Mouse (Mus musculus) liver, embryonic 14.5 days (tissue): Measurements from ENCODE around the gene Dlg2. TPM values are rescaled to one million over a fixed set of nuclear protein-coding genes. Genes with fewer than 3 reads are reported as not detected.
A peak's percentile ranks its signal among the peaks of the same experiment; 100 is the strongest.

Experiments used
- ATAC-seq: fragments of 200-750 bp; cut with Nextera tagmentation; 2 replicates; pipeline ENCODE4 v1.8.0; 2017; ENCODE audit warnings: moderate number of reproducible peaks, mild to moderate bottlenecking, moderate library complexity; ENCODE audit not compliant: insufficient read depth
- DNase-seq, 3 experiments: peaks; one replicate each; pipeline ENCODE4 v3.0.0-alpha.2; 2012 to 2013; ENCODE audit warnings: low read depth in 3 of 3, low spot score in 3 of 3
- H3K27ac ChIP-seq: fragments of 300-500 bp; sonication (generic); 2 replicates; pipeline ENCODE4 v1.5.1; 2014; ENCODE audit warnings: moderate library complexity, mild to moderate bottlenecking, control low read depth, inconsistent platforms
- H3K27me3 ChIP-seq: fragments of 300-500 bp; sonication (generic); 2 replicates; pipeline ENCODE4 v1.6.1; 2014; ENCODE audit warnings: mild to moderate bottlenecking, low read length, moderate library complexity; ENCODE audit not compliant: control insufficient read depth, insufficient read depth
- H3K36me3 ChIP-seq: fragments of 300-500 bp; sonication (generic); replicated peaks from 2 replicates; pipeline ENCODE4 v1.6.1; 2014; ENCODE audit warnings: low read depth; ENCODE audit not compliant: control insufficient read depth, insufficient read depth
- H3K4me1 ChIP-seq, 2 experiments: fragments of 200-500 bp in 1 of 2; fragments of 300-500 bp in 1 of 2; sonication (generic) in 1 of 2; replicated peaks; 2 replicates each; pipeline ENCODE4 v1.6.1; 2012 to 2014; ENCODE audit warnings: antibody characterized with exemption in 1 of 2, inconsistent platforms in 1 of 2, low read length in 1 of 2; ENCODE audit not compliant: control insufficient read depth in 2 of 2, insufficient read depth in 2 of 2
- H3K4me2 ChIP-seq: fragments of 300-500 bp; sonication (generic); 2 replicates; pipeline ENCODE4 v1.6.1; 2014; ENCODE audit warnings: low read depth, mild to moderate bottlenecking, control low read depth, moderate library complexity
- H3K4me3 ChIP-seq, 2 experiments: fragments of 200-500 bp in 1 of 2; fragments of 300-500 bp in 1 of 2; sonication (generic) in 1 of 2; 2 replicates each; pipeline ENCODE4 v1.5.1; 2012 to 2014; ENCODE audit warnings: low read depth in 2 of 2, low read length in 2 of 2, mild to moderate bottlenecking in 2 of 2, control low read depth in 1 of 2, inconsistent platforms in 1 of 2, moderate library complexity in 1 of 2; ENCODE audit not compliant: insufficient read depth in 1 of 2
- H3K9ac ChIP-seq: fragments of 300-500 bp; sonication (generic); replicated peaks from 2 replicates; pipeline ENCODE4 v1.6.1; 2014; ENCODE audit warnings: mild to moderate bottlenecking, control low read depth, moderate library complexity
- H3K9me3 ChIP-seq: fragments of 300-500 bp; sonication (generic); 2 replicates; pipeline ENCODE4 v1.6.1; 2016; ENCODE audit warnings: low read length, mixed read lengths; ENCODE audit not compliant: control insufficient read depth
- CTCF ChIP-seq: IDR thresholded peaks from 2 replicates; pipeline ENCODE4 v1.5.1; 2016; ENCODE audit warnings: antibody characterized with exemption, low read depth, control low read depth
- EP300 ChIP-seq: IDR thresholded peaks from 2 replicates; pipeline ENCODE4 v1.6.1; 2016; ENCODE audit warnings: antibody characterized with exemption, low read depth
- whole genome bisulfite sequencing: fragments of 180-500 bp; shearing (Covaris S2); extraction: QIAGEN DNeasy Blood & Tissue Kit; methylation state at CpG from one replicate; pipeline ENCODE4 v1.1.7; 2014; ENCODE audit not compliant: insufficient replicate concordance; 5-methylcytosine and 5-hydroxymethylcytosine counted together
- polyA plus RNA-seq, 2 experiments: library from polyadenylated mRNA; depleted of rRNA in 1 of 2; stranded (reverse) in 1 of 2; unstranded in 1 of 2; fragments of >200 nt; fragmentation: Nextera tagmentation in 1 of 2; extraction: Ambion mirVana in 1 of 2; gene quantifications; 2 replicates each; pipeline versions ENCODE4 v1.2.1 to v1.2.3; 2012 to 2014

The Dlg2 gene
- polyA plus RNA-seq, 2 experiments = 0.33 to 0.44 TPM

- WGBS = 67% methylated on average over 3 of the region's 3 CpGs
- Histone ChIP-seq H3K9me3 (no peaks in the 10 kb centered on the region), H3K36me3 (no peaks in the 10 kb centered on the region), H3K9ac (no peak overlapping the region), H3K27me3 (no peaks in the 10 kb centered on the region), H3K4me2 (no peak overlapping the region), H3K4me1 (peaks cover 6 to 22% of the 10 kb centered on the region in 2 experiments; a peak in 3 of 4 replicates), H3K4me3 (no peak overlapping the region), H3K27ac (no peak overlapping the region)
- DNase-seq (no peak), ATAC-seq (no peak)
- no peak for TF ChIP-seq EP300
- TF ChIP-seq CTCF = no peak
These were observed 1948.2 kb downstream of the Dlg2 start for GRCm38 (mm10) chr7:92424703-92425102.

- Histone ChIP-seq H3K36me3 (no peaks in the 10 kb centered on the region), H3K27ac (no peak overlapping the region), H3K27me3 (no peaks in the 10 kb centered on the region), H3K4me2 (no peak overlapping the region; the same call in 1 of the 2 replicates), H3K4me3 (no peak overlapping the region), H3K4me1 (peaks cover 6 to 26% of the 10 kb centered on the region in 2 experiments; a peak in 3 of 4 replicates), H3K9ac (no peak overlapping the region), H3K9me3 (no peaks in the 10 kb centered on the region)
- DNase-seq = no peak
- TF ChIP-seq CTCF = no peak
- TF ChIP-seq EP300 = no peak
- ATAC-seq = peak; percentile 49; the same call in 1 of the 2 replicates
- 36% methylated on average over 4 of the region's 4 CpGs for WGBS
These were observed 1950.8 kb downstream of the Dlg2 start for GRCm38 (mm10) chr7:92427280-92427679.

GRCm38 (mm10) chr7:92428629-92429028, 1952.2 kb downstream of the Dlg2 start:
- TF ChIP-seq CTCF = no peak
- TF ChIP-seq EP300 = peak; percentile 71; the same call in 1 of the 2 replicates
- Histone ChIP-seq H3K4me1 (peaks cover 6 to 26% of the 10 kb centered on the region in 2 experiments; a peak in 3 of 4 replicates), H3K27me3 (no peaks in the 10 kb centered on the region), H3K27ac (no peak overlapping the region), H3K4me3 (no peak overlapping the region), H3K4me2 (peak overlapping the region; percentile 20), H3K9ac (no peak overlapping the region), H3K9me3 (no peaks in the 10 kb centered on the region), H3K36me3 (no peaks in the 10 kb centered on the region)
- peak in 1 of 3 experiments; percentile 41 for DNase-seq
- peak; percentile 81 for ATAC-seq
- WGBS = 31% methylated on average over 5 of the region's 5 CpGs

- peaks cover 6 to 26% of the 10 kb centered on the region in 2 experiments; a peak in 3 of 4 replicates for H3K4me1 ChIP-seq
- DNase-seq = peak in 1 of 3 experiments; percentile 9
- no peaks in the 10 kb centered on the region for H3K9me3 ChIP-seq
- no peak overlapping the region for H3K4me2 ChIP-seq
- H3K27ac ChIP-seq = no peak overlapping the region
- peak; percentile 52 for ATAC-seq
- no peak overlapping the region for H3K4me3 ChIP-seq
- no peaks in the 10 kb centered on the region for H3K36me3 ChIP-seq
- H3K9ac ChIP-seq = no peak overlapping the region
- TF ChIP-seq EP300 = no peak
- no peak for TF ChIP-seq CTCF
- WGBS = 25% methylated on average over 2 of the region's 2 CpGs
- H3K27me3 ChIP-seq = no peaks in the 10 kb centered on the region
These were observed 1953.8 kb downstream of the Dlg2 start for GRCm38 (mm10) chr7:92430254-92430653.

- Histone ChIP-seq H3K4me1 (no peaks in the 10 kb centered on the region), H3K4me3 (no peak overlapping the region), H3K27me3 (no peaks in the 10 kb centered on the region), H3K36me3 (no peaks in the 10 kb centered on the region), H3K9me3 (no peaks in the 10 kb centered on the region), H3K27ac (no peak overlapping the region), H3K9ac (no peak overlapping the region), H3K4me2 (no peak overlapping the region)
- 68% methylated on average over 2 of the region's 2 CpGs for WGBS
- DNase-seq (no peak), ATAC-seq (no peak)
- TF ChIP-seq CTCF (no peak), EP300 (no peak)
These were observed 1960.7 kb downstream of the Dlg2 start for GRCm38 (mm10) chr7:92437168-92437567.
